Mouse (Mus musculus) intestine, postnatal 0 days (tissue): ENCODE results near the gene Igfbpl1. TPM values are rescaled to one million over a fixed set of nuclear protein-coding genes. Genes with fewer than 3 reads are reported as not detected.

Experiments
- ATAC-seq: fragments of 200-750 bp; cut with Nextera tagmentation; 2 replicates; pipeline ENCODE4 v1.8.0; 2017; ENCODE audit warnings: mild to moderate bottlenecking, moderate TSS enrichment, moderate library complexity
- H3K27ac ChIP-seq: fragments of 300-500 bp; sonication (generic); 2 replicates; pipeline ENCODE4 v1.5.1; 2014; ENCODE audit warnings: mild to moderate bottlenecking, low read depth, low read length, moderate library complexity
- H3K27me3 ChIP-seq: fragments of 300-500 bp; sonication (generic); replicated peaks from 2 replicates; pipeline ENCODE4 v1.6.1; 2014; ENCODE audit warnings: low read length, mixed read lengths; ENCODE audit not compliant: control insufficient read depth, insufficient read depth
- H3K36me3 ChIP-seq: fragments of 300-500 bp; sonication (generic); 2 replicates; pipeline ENCODE4 v1.6.1; 2014; ENCODE audit warnings: mild to moderate bottlenecking, moderate library complexity; ENCODE audit not compliant: control insufficient read depth, insufficient read depth
- H3K4me1 ChIP-seq: fragments of 300-500 bp; sonication (generic); replicated peaks from 2 replicates; pipeline ENCODE4 v1.6.1; 2014; ENCODE audit warnings: antibody characterized with exemption, low read length, mixed read lengths; ENCODE audit not compliant: control insufficient read depth, insufficient read depth
- H3K4me2 ChIP-seq: fragments of 300-500 bp; sonication (generic); replicated peaks from 2 replicates; pipeline ENCODE4 v1.6.1; 2014; ENCODE audit warnings: low read depth, mild to moderate bottlenecking, moderate library complexity
- H3K4me3 ChIP-seq: fragments of 300-500 bp; sonication (generic); 2 replicates; pipeline ENCODE4 v1.5.1; 2014; ENCODE audit warnings: low read depth, low read length
- H3K9ac ChIP-seq: fragments of 300-500 bp; sonication (generic); 2 replicates; pipeline ENCODE4 v1.6.1; 2014; ENCODE audit warnings: mild to moderate bottlenecking, low read depth, low read length
- H3K9me3 ChIP-seq: fragments of 300-500 bp; sonication (generic); 2 replicates; pipeline ENCODE4 v1.6.1; 2016; ENCODE audit warnings: mixed run types; ENCODE audit not compliant: control insufficient read depth
- CTCF ChIP-seq: sonication (generic); IDR thresholded peaks from 2 replicates; pipeline ENCODE4 v1.5.1; 2016; ENCODE audit warnings: low read depth, mild to moderate bottlenecking, control low read depth, antibody characterized with exemption, moderate library complexity
- whole genome bisulfite sequencing: fragments of 180-500 bp; shearing (Covaris S2); extraction: QIAGEN DNeasy Blood & Tissue Kit; methylation state at CpG from one replicate; pipeline ENCODE4 v1.1.7; 2014; 5-methylcytosine and 5-hydroxymethylcytosine counted together
- polyA plus RNA-seq: library from polyadenylated mRNA; unstranded; fragments of >200 nt; fragmentation: Nextera tagmentation; extraction: Ambion mirVana; gene quantifications from 2 replicates; pipeline ENCODE4 v1.2.1, GENCODE M21; 2015

The Igfbpl1 gene
- polyA plus RNA-seq, 1 experiment from 2014 or later = 0.16 TPM

GRCm38 (mm10) chr4:45815542-45815941, 11.2 kb downstream of the Igfbpl1 start:
- H3K9ac ChIP-seq = no peak overlapping the region
- H3K9me3 ChIP-seq = no peaks in the 10 kb centered on the region
- H3K36me3 ChIP-seq = no peaks in the 10 kb centered on the region
- whole genome bisulfite sequencing = 43% methylated on average over 7 of the region's 7 CpGs
- H3K4me1 ChIP-seq = no peaks in the 10 kb centered on the region; the same call in 1 of the 2 replicates
- peak; percentile 80 for TF ChIP-seq CTCF
- no peak for ATAC-seq
- no peak overlapping the region for H3K4me2 ChIP-seq
- H3K27me3 ChIP-seq = no peaks in the 10 kb centered on the region
- no peak overlapping the region for H3K4me3 ChIP-seq
- H3K27ac ChIP-seq = no peak overlapping the region

GRCm38 (mm10) chr4:45811250-45811649, 15.5 kb downstream of the Igfbpl1 start:
- no peaks in the 10 kb centered on the region for H3K27me3 ChIP-seq
- H3K9me3 ChIP-seq = no peaks in the 10 kb centered on the region
- ATAC-seq = no peak
- H3K36me3 ChIP-seq = no peaks in the 10 kb centered on the region
- TF ChIP-seq CTCF = no peak
- no peaks in the 10 kb centered on the region for H3K4me1 ChIP-seq
- no peak overlapping the region for H3K4me3 ChIP-seq
- 30% methylated on average over 8 of the region's 8 CpGs for WGBS
- H3K4me2 ChIP-seq = no peak overlapping the region
- H3K27ac ChIP-seq = no peak overlapping the region
- no peak overlapping the region for H3K9ac ChIP-seq

- 62% methylated on average over 7 of the region's 7 CpGs for WGBS
- H3K9me3 ChIP-seq = no peaks in the 10 kb centered on the region
- H3K27ac ChIP-seq = no peak overlapping the region
- H3K36me3 ChIP-seq = peaks cover 30% of the 10 kb centered on the region
- no peak overlapping the region for H3K4me2 ChIP-seq
- H3K27me3 ChIP-seq = no peaks in the 10 kb centered on the region
- ATAC-seq = no peak
- no peak overlapping the region for H3K4me3 ChIP-seq
- TF ChIP-seq CTCF = no peak
- H3K4me1 ChIP-seq = no peaks in the 10 kb centered on the region
- H3K9ac ChIP-seq = no peak overlapping the region
Measured at GRCm38 (mm10) chr4:45808034-45808433, 18.7 kb downstream of the Igfbpl1 start.

GRCm38 (mm10) chr4:45802900-45803299, 23.8 kb downstream of the Igfbpl1 start:
- H3K9me3 ChIP-seq = no peaks in the 10 kb centered on the region

GRCm38 (mm10) chr4:45799956-45800537, 26.7 kb downstream of the Igfbpl1 start:
- peak overlapping the region; percentile 74 for H3K4me2 ChIP-seq
- H3K4me3 ChIP-seq = peak overlapping the region; percentile 61
- peak; percentile 57 for ATAC-seq
- H3K27me3 ChIP-seq = no peaks in the 10 kb centered on the region
- H3K4me1 ChIP-seq = no peaks in the 10 kb centered on the region; the same call in 1 of the 2 replicates
- H3K9me3 ChIP-seq = no peaks in the 10 kb centered on the region
- H3K9ac ChIP-seq = peak overlapping the region; percentile 45
- H3K36me3 ChIP-seq = peaks cover 29% of the 10 kb centered on the region
- peak overlapping the region; percentile 82 for H3K27ac ChIP-seq
- 17% methylated on average over 3 of the region's 3 CpGs for WGBS
- TF ChIP-seq CTCF = no peak

More at GRCm38 (mm10) chr4:45802900-45803299, 23.8 kb downstream of the Igfbpl1 start:
- Histone ChIP-seq H3K4me1 (no peaks in the 10 kb centered on the region; the same call in 1 of the 2 replicates), H3K9ac (no peak overlapping the region), H3K4me2 (peak overlapping the region; percentile 49; the same call in 1 of the 2 replicates), H3K27me3 (no peaks in the 10 kb centered on the region), H3K27ac (no peak overlapping the region), H3K36me3 (peaks cover 39% of the 10 kb centered on the region), H3K4me3 (no peak overlapping the region)
- TF ChIP-seq CTCF = no peak
- ATAC-seq = no peak
- 86% methylated on average over 14 of the region's 14 CpGs for WGBS

GRCm38 (mm10) chr4:45798964-45799363, 27.8 kb downstream of the Igfbpl1 start, which contains the start of gene Aldh1b1:
Gene Aldh1b1, plus strand, starts transcription at chr4:45799022.
- ATAC-seq = peak; percentile 55
- peak within 1 kb of the TSS; percentile 86 for H3K27ac ChIP-seq

More at GRCm38 (mm10) chr4:45798964-45799363, 27.8 kb downstream of the Igfbpl1 start, which contains the start of gene Aldh1b1:
- WGBS = 0% methylated on average over 26 of the region's 26 CpGs
- H3K4me3 ChIP-seq = peak within 1 kb of the TSS; percentile 61
- no peak for TF ChIP-seq CTCF
- no peaks in the 10 kb centered on the region for H3K27me3 ChIP-seq
- peak within 1 kb of the TSS; percentile 74 for H3K4me2 ChIP-seq
- H3K36me3 ChIP-seq = peaks cover 19% of the 10 kb centered on the region
- no peaks in the 10 kb centered on the region; the same call in 1 of the 2 replicates for H3K4me1 ChIP-seq
- H3K9me3 ChIP-seq = no peaks in the 10 kb centered on the region
- peak within 1 kb of the TSS; percentile 56 for H3K9ac ChIP-seq
